Mouse (Mus musculus): ENCODE results near the gene Tagln3. TPM values are rescaled to one million over a fixed set of nuclear protein-coding genes. Genes with fewer than 3 reads are reported as not detected.

The Tagln3 gene
- under 1 TPM in 1 of 2 experiments, not detected in 1; 0.35 TPM for polyA plus RNA-seq (2012; fragmentation: generic; extraction: Trizol)

DNA sequence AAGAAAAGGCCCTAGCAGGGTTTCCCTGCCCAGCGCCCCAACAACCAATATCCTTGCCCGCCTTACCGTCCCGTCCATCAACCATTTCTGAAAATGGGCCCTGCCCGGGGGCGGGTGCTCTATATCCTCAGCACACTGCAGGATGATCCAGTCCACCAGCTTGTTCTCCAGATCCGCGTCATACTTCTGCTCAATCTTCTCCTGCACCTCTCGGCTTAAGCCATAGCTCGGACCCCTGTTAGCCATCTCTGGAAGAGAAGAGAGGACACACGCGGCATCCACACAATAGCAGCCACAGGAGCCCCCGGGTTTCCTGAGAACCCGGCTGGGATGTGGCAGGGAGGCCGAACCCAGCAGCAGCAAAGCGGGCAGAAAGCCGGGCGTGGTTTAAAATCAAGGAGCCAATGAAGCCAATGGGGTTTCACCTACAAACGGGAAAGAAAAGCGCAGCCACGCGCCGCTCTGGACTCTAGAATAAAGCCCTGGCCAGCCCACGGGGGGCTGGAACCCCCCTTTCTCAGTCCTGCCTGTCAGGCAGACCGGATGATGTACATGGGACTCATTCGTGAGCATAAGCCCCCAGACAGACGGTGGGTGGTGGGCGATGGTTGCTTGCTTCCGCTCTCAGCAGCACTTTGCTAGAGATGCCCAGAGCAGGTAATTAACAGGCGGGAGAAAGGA is at the start of gene Tagln3:
Tagln3 (minus strand) TSS at position 548 of the 681 bp plus-strand sequence.

GRCm38 (mm10) chr16:45742615-45743476 is 18.4 kb upstream of the Tagln3 start, which contains the start of gene Abhd10:
Gene Abhd10, minus strand, starts transcription at chr16:45742955.

GRCm38 (mm10) chr16:45693558-45693957 is 30.9 kb downstream of the Tagln3 start, which contains the start of gene Tmprss7:
Gene Tmprss7, minus strand, starts transcription at chr16:45693658.

Other genes starting within 250 kb of the Tagln3 start
- under 1 TPM in 1 of 2 experiments, not detected in 1; 0.01 TPM for gene Gm609, start 231.6 kb downstream of the Tagln3 start, polyA plus RNA-seq (2012; fragmentation: generic; extraction: Trizol)
- gene Gm17783, start 192.6 kb downstream of the Tagln3 start, polyA plus RNA-seq (2012; fragmentation: generic; extraction: Trizol): not detected
- not detected for gene Slc9c1, start 189.3 kb downstream of the Tagln3 start, polyA plus RNA-seq (2012; fragmentation: generic; extraction: Trizol)
- gene Gcsam, start 114.2 kb downstream of the Tagln3 start, polyA plus RNA-seq (2012; fragmentation: generic; extraction: Trizol): not detected
- gene BC016579, start 70.5 kb downstream of the Tagln3 start, polyA plus RNA-seq (2012; fragmentation: generic; extraction: Trizol): not detected
- gene Tmprss7, start 30.9 kb downstream of the Tagln3 start, polyA plus RNA-seq (2012; fragmentation: generic; extraction: Trizol): under 1 TPM in 1 of 2 experiments, not detected in 1; 0.02 TPM
- gene Abhd10, start 18.3 kb upstream of the Tagln3 start, polyA plus RNA-seq (2012; fragmentation: generic; extraction: Trizol): 1 to 10 TPM; 2.1 to 6.1 TPM
- gene Phldb2, start 229.0 kb upstream of the Tagln3 start, polyA plus RNA-seq (2012; fragmentation: generic; extraction: Trizol): 10 to 100 TPM in 1 of 2 experiments, under 1 TPM in 1; 0.70 to 13.9 TPM

Data from C3H10T1/2 (cell line).